ENCODE assay signal across 1 mouse cellular context in genomic region chr16:93826054-93826453, GRCm38 (mm10).
A peak's percentile ranks its signal among the peaks of the same experiment; 100 is the strongest.
TF ChIP-seq lines count a peak whose summit lies in the region.

No protein-coding gene starts in this region.

TF ChIP-seq in CH12.LX, 34 proteins besides CTCF, POLR2A, EP300 and RAD21 (continued from another document):
- no peak for TF ChIP-seq ZKSCAN1 (IDR thresholded peaks at IDR 0.05; ENCODE audit: borderline replicate concordance, low read depth, low read length)
- TF ChIP-seq GABPA (IDR thresholded peaks at IDR 0.05; ENCODE audit: insufficient replicate concordance, low read depth, low read length) = no peak
- no peak; the same call in 1 of the 2 replicates for TF ChIP-seq MAX (IDR thresholded peaks at IDR 0.05; ENCODE audit: low read length)
- TF ChIP-seq TCF12 (IDR thresholded peaks at IDR 0.05; ENCODE audit: low read depth, low read length) = 0 out of 2 replicates have a peak, but pooled peaks have one; percentile 23
- TF ChIP-seq USF1 (IDR thresholded peaks at IDR 0.05; ENCODE audit: low read depth, low read length) = peak; percentile 23
- no peak for TF ChIP-seq USF2 (conservative IDR thresholded peaks at IDR 0.05; ENCODE audit: low read depth, low read length)
- TF ChIP-seq ELF1 (IDR thresholded peaks at IDR 0.05; ENCODE audit: low read depth, low read length) = no peak
- TF ChIP-seq HCFC1 (IDR thresholded peaks at IDR 0.05; ENCODE audit: low read depth, low read length) = no peak
- TF ChIP-seq NELFE (IDR thresholded peaks at IDR 0.05; ENCODE audit: low read depth, low read length) = no peak
- TF ChIP-seq POLR2AphosphoS2 (IDR thresholded peaks at IDR 0.05; ENCODE audit: low read depth, low read length) = no peak
TF ChIP-seq in CH12.LX: peak in this region for 6.
